Mouse (Mus musculus): Measurements from ENCODE around the gene Txnrd2. TPM values are rescaled to one million over a fixed set of nuclear protein-coding genes. Genes with fewer than 3 reads are reported as not detected.
A peak's percentile ranks its signal among the peaks of the same experiment; 100 is the strongest.

The Txnrd2 gene
- polyA plus RNA-seq, 1 experiment from 2014 or later: 23.4 TPM

- H3K4me1 ChIP-seq: peaks cover 66% of the 10 kb centered on the region
- H3K9me3 ChIP-seq (replicated peaks): no peaks in the 10 kb centered on the region
- H3K27me3 ChIP-seq: no peaks in the 10 kb centered on the region
- peaks cover 38% of the 10 kb centered on the region for H3K36me3 ChIP-seq (ENCODE audit: poor library complexity, severe bottlenecking)
- ATAC-seq: peak; percentile 34; the same call in 1 of the 2 replicates
- peak overlapping the region; percentile 91 for H3K27ac ChIP-seq
- H3K4me2 ChIP-seq: peak overlapping the region; percentile 73
- peak overlapping the region; percentile 59 for H3K9ac ChIP-seq
- peak overlapping the region; percentile 19 for H3K4me3 ChIP-seq
- WGBS: 11% methylated on average over 11 of the region's 11 CpGs
Measured at GRCm38 (mm10) chr16:18394777-18395619, 31.2 kb upstream of the Txnrd2 start.

- peak overlapping the region; percentile 91 for H3K27ac ChIP-seq
- H3K36me3 ChIP-seq (ENCODE audit: poor library complexity, severe bottlenecking): peaks cover 45% of the 10 kb centered on the region
- 19% methylated on average over 6 of the region's 7 CpGs for WGBS
- H3K4me3 ChIP-seq: peak overlapping the region; percentile 14; the same call in 1 of the 2 replicates
- no peaks in the 10 kb centered on the region for H3K9me3 ChIP-seq (replicated peaks)
- 0 out of 2 replicates have a peak overlapping the region, but pooled peaks have one; percentile 30 for H3K9ac ChIP-seq
- no peaks in the 10 kb centered on the region for H3K27me3 ChIP-seq
- no peak for ATAC-seq
- peak overlapping the region; percentile 73 for H3K4me2 ChIP-seq
- peaks cover 73% of the 10 kb centered on the region for H3K4me1 ChIP-seq
Measured at GRCm38 (mm10) chr16:18395620-18396036, 30.6 kb upstream of the Txnrd2 start.

- ATAC-seq: no peak
- H3K27ac ChIP-seq: peak overlapping the region; percentile 91
- H3K36me3 ChIP-seq (ENCODE audit: poor library complexity, severe bottlenecking): peaks cover 50% of the 10 kb centered on the region
- no peaks in the 10 kb centered on the region for H3K9me3 ChIP-seq (replicated peaks)
- 0 out of 2 replicates have a peak overlapping the region, but pooled peaks have one; percentile 12 for H3K4me3 ChIP-seq
- peak overlapping the region; percentile 73 for H3K4me2 ChIP-seq
- H3K27me3 ChIP-seq: no peaks in the 10 kb centered on the region
- peak overlapping the region; percentile 30; the same call in 1 of the 2 replicates for H3K9ac ChIP-seq
- peaks cover 78% of the 10 kb centered on the region for H3K4me1 ChIP-seq
- WGBS: 50% methylated on average over 2 of the region's 2 CpGs
Measured at GRCm38 (mm10) chr16:18396201-18396600, 30.0 kb upstream of the Txnrd2 start.

- 0 out of 2 replicates have a peak overlapping the region, but pooled peaks have one; percentile 91 for H3K27ac ChIP-seq
- 94% methylated on average over 27 of the region's 27 CpGs for WGBS
Measured at GRCm38 (mm10) chr16:18396791-18397621, 29.2 kb upstream of the Txnrd2 start.

GRCm38 (mm10) chr16:18400028-18400427 is 26.2 kb upstream of the Txnrd2 start:
- no peaks in the 10 kb centered on the region for H3K9me3 ChIP-seq (replicated peaks)
- H3K27me3 ChIP-seq: no peaks in the 10 kb centered on the region
- peaks cover 89% of the 10 kb centered on the region for H3K36me3 ChIP-seq (ENCODE audit: poor library complexity, severe bottlenecking)
- peak overlapping the region; percentile 45 for H3K9ac ChIP-seq
- peaks cover 59% of the 10 kb centered on the region for H3K4me1 ChIP-seq
- no peak overlapping the region for H3K4me3 ChIP-seq
- peak overlapping the region; percentile 38 for H3K4me2 ChIP-seq
- peak overlapping the region; percentile 88 for H3K27ac ChIP-seq
- no peak for ATAC-seq
- WGBS: 62% methylated on average over 9 of the region's 9 CpGs

More at GRCm38 (mm10) chr16:18396791-18397621, 29.2 kb upstream of the Txnrd2 start:
- H3K4me3 ChIP-seq: no peak overlapping the region
- no peaks in the 10 kb centered on the region for H3K9me3 ChIP-seq (replicated peaks)
- H3K27me3 ChIP-seq: no peaks in the 10 kb centered on the region
- peaks cover 85% of the 10 kb centered on the region for H3K4me1 ChIP-seq
- H3K9ac ChIP-seq: no peak overlapping the region
- ATAC-seq: no peak
- no peak overlapping the region for H3K4me2 ChIP-seq
- peaks cover 59% of the 10 kb centered on the region for H3K36me3 ChIP-seq (ENCODE audit: poor library complexity, severe bottlenecking)

GRCm38 (mm10) chr16:18400472-18401216 is 25.5 kb upstream of the Txnrd2 start:
- Histone ChIP-seq H3K27me3 (no peaks in the 10 kb centered on the region), H3K36me3 (ENCODE audit: poor library complexity, severe bottlenecking) (peaks cover 95% of the 10 kb centered on the region), H3K4me1 (peaks cover 55% of the 10 kb centered on the region), H3K4me2 (peak overlapping the region; percentile 38), H3K27ac (peak overlapping the region; percentile 88), H3K9me3 (replicated peaks) (no peaks in the 10 kb centered on the region), H3K4me3 (peak overlapping the region; percentile 2; the same call in 1 of the 2 replicates), H3K9ac (peak overlapping the region; percentile 45)
- peak; percentile 86 for ATAC-seq
- WGBS: 26% methylated on average over 7 of the region's 7 CpGs

- no peak overlapping the region for H3K4me3 ChIP-seq
- WGBS: 88% methylated on average over 12 of the region's 12 CpGs
- peaks cover 52% of the 10 kb centered on the region for H3K4me1 ChIP-seq
- no peak overlapping the region for H3K4me2 ChIP-seq
- no peak overlapping the region for H3K27ac ChIP-seq
- H3K27me3 ChIP-seq: no peaks in the 10 kb centered on the region
- no peak overlapping the region for H3K9ac ChIP-seq
- peaks cover 96% of the 10 kb centered on the region for H3K36me3 ChIP-seq (ENCODE audit: poor library complexity, severe bottlenecking)
- H3K9me3 ChIP-seq (replicated peaks): no peaks in the 10 kb centered on the region
- no peak for ATAC-seq
Measured at GRCm38 (mm10) chr16:18403285-18403684, 22.9 kb upstream of the Txnrd2 start.

- peak overlapping the region; percentile 61 for H3K27ac ChIP-seq
- H3K9ac ChIP-seq: peak overlapping the region; percentile 17; the same call in 1 of the 2 replicates
- ATAC-seq: no peak
- 87% methylated on average over 13 of the region's 13 CpGs for WGBS
- peaks cover 37% of the 10 kb centered on the region for H3K4me1 ChIP-seq
- H3K9me3 ChIP-seq (replicated peaks): no peaks in the 10 kb centered on the region
- H3K4me2 ChIP-seq: no peak overlapping the region
- H3K27me3 ChIP-seq: no peaks in the 10 kb centered on the region
- H3K36me3 ChIP-seq (ENCODE audit: poor library complexity, severe bottlenecking): peaks cover 88% of the 10 kb centered on the region
- H3K4me3 ChIP-seq: no peak overlapping the region
Measured at GRCm38 (mm10) chr16:18405091-18405854, 20.9 kb upstream of the Txnrd2 start.

- no peaks in the 10 kb centered on the region for H3K27me3 ChIP-seq
- H3K36me3 ChIP-seq (ENCODE audit: poor library complexity, severe bottlenecking): peaks cover 88% of the 10 kb centered on the region
- peak overlapping the region; percentile 61; the same call in 1 of the 2 replicates for H3K27ac ChIP-seq
- 0 out of 2 replicates have a peak overlapping the region, but pooled peaks have one; percentile 17 for H3K9ac ChIP-seq
- ATAC-seq: peak; percentile 8; the same call in 1 of the 2 replicates
- H3K9me3 ChIP-seq (replicated peaks): no peaks in the 10 kb centered on the region
- no peak overlapping the region for H3K4me2 ChIP-seq
- H3K4me1 ChIP-seq: peaks cover 34% of the 10 kb centered on the region
- no peak overlapping the region for H3K4me3 ChIP-seq
- 51% methylated on average over 2 of the region's 2 CpGs for WGBS
Measured at GRCm38 (mm10) chr16:18405876-18406275, 20.3 kb upstream of the Txnrd2 start.

- Histone ChIP-seq H3K9me3 (replicated peaks) (no peaks in the 10 kb centered on the region), H3K4me3 (no peak overlapping the region), H3K4me1 (peaks cover 34% of the 10 kb centered on the region), H3K27me3 (no peaks in the 10 kb centered on the region), H3K9ac (no peak overlapping the region), H3K36me3 (ENCODE audit: poor library complexity, severe bottlenecking) (peaks cover 86% of the 10 kb centered on the region), H3K4me2 (no peak overlapping the region), H3K27ac (no peak overlapping the region)
- peak; percentile 60 for ATAC-seq
- WGBS: 12% methylated on average over 2 of the region's 2 CpGs
Measured at GRCm38 (mm10) chr16:18406293-18406692, 19.9 kb upstream of the Txnrd2 start.

Data from forebrain, embryonic 13.5 days (tissue).